Mouse (Mus musculus) adrenal gland, postnatal 36 days (tissue): Measurements from ENCODE around the gene Xbp1. TPM values are rescaled to one million over a fixed set of nuclear protein-coding genes. Genes with fewer than 3 reads are reported as not detected.
"Not testable (repeated sequence)": the region's sequence is repeated elsewhere in the genome, so short reads cannot be mapped to it uniquely, and the experiment has no call there.

Experiments
- DNase-seq, 2 experiments: peaks; one replicate each; pipeline ENCODE4 v3.0.0; 2021; ENCODE audit warnings: mixed read lengths in 1 of 2
- total RNA-seq, 2 experiments: library from RNA; stranded (reverse); gene quantifications; 2 replicates each; pipeline ENCODE4 v1.2.3; 2021

The Xbp1 gene
- total RNA-seq, 2 experiments from 2014 or later = 199 to 215 TPM

DNA sequence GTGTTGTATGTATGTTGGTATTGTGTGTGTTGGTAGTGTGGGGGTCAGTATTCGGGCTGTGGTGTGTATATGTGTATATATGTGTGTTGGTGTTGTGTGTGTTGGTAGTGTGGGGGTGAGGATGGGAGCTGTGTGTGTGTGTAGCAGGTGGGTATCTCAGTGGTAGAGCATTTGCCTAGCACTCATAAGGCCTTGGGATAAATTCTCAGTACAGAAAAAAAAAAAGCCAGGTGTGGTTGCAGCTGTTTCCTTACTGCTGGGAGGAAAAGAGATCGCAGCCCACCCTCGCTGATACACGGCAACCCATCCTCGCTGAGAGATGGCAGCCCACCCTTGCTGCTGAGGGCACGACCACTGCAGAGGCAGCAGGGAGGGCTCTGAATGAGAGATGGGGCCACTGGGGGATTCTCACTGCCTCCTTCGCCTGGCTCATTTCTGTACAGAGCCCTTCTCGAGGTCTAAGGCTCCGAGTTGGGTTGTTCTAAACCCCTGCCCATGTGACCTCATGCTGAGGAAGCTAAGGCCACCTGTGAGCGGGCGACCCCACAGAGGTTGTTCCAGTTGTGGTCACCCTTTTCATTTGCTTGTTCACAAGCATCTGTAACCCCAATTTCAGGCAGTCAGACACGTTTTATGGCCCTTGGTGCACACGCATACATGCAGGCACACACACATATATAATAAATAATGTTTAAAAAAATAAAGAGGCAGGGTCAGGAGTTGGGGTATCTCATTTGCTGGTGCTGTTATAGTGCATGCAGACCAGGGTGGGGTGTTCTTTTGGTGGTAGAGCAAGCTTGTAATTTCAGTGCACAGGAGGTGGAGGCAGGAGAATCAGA, 19.3 kb upstream of the Xbp1 start:
- no peak for DNase-seq

GRCm38 (mm10) chr11:5502351-5503051, 18.0 kb upstream of the Xbp1 start:
- DNase-seq = peak; percentile 55

- peak; percentile 39 to 61 for DNase-seq
Observed at GRCm38 (mm10) chr11:5505856-5506575, 14.4 kb upstream of the Xbp1 start.

DNA sequence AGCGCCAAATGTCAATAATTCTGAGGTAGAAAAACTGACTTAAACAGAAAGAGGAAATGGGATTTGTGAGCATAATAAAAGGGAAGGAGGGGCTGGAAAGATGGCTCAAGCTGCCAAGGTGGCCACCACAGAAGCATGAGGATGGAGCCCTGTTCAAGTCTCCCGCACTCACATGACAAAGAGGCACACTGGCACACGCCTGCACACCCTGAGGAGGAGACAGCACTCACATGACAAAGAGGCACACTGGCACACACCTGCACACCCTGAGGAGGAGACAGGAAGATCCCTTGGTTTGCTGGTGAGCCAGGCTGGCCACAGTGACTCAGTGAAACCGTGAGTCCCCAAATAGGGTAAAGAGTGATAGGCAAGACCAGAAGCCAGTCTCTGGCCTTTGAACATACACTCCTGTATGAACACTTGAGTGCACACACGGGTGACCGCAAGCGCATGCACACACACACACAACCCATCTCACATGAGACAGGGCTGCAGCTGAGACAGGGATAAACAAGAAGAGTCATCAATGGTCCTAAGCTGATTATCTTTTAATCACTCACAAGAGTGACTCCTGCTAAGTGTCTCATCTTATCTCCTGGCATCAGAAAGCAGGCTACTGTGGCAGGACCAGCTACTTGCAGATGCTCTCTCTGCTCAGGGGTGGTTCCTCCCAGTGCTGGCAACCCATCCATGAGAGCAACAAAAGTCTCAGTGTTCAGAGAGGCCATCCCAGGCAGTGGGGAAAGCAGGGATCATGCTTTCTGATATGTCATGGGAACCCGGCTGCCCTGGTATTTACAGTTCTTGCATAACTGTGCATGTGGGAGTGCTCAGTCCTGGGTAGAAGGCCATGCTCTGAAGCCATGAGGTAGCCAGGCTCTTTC, 11.0 kb upstream of the Xbp1 start:
- no peak for DNase-seq

- no peak for DNase-seq
Observed at GRCm38 (mm10) chr11:5510099-5510391, 10.4 kb upstream of the Xbp1 start.

DNA sequence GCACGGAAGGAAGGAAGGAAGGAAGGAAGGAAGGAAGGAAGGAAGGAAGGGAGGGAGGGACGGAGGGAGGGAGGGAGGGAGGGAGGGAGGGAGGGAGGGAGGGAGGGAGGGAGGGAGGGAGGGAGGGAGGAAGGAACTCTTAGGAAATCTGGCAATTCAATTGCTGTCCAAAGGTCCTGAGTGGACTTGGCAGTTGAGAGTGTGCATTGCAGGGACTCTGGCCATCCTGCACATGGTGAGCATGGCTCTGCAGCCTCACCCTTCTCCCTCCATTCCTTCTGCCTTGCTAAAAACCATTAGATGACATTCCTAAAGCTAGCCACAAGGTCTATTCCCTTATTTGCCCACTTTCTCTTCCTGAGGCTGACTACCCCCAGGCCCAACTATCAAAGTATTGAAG, 9.8 kb upstream of the Xbp1 start:
- DNase-seq = not testable (repeated sequence)

- no peak for DNase-seq
Observed at GRCm38 (mm10) chr11:5512099-5512725, 8.2 kb upstream of the Xbp1 start.

- DNase-seq = no peak
Observed at GRCm38 (mm10) chr11:5512961-5513360, 7.5 kb upstream of the Xbp1 start.

GRCm38 (mm10) chr11:5514091-5514490, 6.4 kb upstream of the Xbp1 start:
- DNase-seq = no peak

DNA sequence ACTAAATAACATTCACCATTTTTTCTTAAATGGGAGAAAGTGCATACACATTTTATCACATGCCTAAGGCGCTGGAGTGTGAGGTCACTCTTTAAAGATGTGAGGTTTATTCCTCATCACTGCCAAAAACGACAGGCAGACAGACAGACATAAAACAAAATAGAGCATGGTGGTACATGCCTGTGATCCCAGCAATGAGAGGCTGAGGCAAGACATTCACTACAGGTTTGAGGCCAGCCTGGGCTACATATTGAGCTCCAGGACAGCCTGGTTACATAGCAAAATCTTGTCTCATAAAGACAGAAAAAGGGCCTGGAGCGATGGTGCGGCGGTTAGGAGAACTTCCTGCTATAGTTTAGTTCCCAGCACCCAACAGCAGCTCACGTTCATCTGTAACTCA, 5.3 kb upstream of the Xbp1 start:
- no peak for DNase-seq

DNA sequence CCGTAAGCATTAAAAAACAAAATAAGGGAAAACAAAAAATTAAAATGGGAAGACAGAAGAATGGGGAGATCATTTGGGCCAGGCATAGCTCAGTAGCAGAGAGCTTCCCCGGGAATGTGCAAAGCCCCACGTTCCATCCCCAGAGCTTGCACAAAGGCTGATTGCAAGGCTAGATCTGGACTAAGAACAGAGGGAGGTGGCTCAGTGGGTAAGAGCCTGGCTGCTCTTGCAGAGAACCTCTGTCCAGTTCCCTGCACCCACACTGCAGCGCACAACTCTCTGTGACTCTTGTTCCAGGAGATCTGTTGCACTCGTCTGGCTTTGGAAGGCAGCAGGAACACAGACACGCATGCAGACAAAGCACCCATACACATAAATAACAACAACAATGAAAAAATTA, 4.8 kb upstream of the Xbp1 start:
- no peak for DNase-seq

DNA sequence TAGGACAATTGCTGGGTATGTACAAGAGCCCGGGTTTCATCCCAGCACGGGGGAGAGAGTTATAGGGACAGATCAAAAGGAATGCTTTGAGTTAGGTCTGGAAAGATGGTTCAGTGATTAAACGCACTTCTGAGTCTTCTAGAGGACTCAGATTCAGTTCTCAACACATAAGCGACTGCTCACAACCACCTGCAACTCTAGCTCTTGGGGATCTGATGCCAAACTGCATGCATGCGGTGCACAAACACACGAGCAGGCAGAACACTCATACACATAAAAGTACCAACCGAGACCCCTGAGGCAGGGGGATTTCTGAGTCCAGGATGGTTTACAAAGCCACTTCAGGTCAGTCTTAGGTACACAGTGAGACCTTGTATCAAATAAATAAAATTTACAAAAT, 4.3 kb upstream of the Xbp1 start:
- no peak for DNase-seq

- no peak for DNase-seq
Observed at GRCm38 (mm10) chr11:5516617-5517016, 3.8 kb upstream of the Xbp1 start.

DNA sequence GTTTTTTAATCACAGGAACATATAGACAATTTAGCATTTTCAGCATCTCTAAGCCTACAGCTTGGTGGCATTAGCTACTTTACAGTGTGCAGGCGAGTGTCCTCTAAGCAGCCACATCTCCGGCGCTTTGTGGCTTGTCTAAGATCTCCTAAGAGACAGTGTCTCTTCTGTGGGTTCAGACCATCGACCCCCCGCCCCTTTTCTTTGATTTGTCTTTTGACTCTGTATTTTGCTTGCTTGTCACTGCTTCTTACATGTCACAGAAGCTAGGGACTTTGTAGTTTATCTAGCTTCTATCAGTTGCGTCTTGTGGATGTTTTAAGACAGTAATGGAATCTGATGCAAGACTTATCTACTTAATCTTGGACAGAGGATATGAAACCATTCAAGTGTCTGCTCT, 3.1 kb upstream of the Xbp1 start:
- no peak for DNase-seq

DNA sequence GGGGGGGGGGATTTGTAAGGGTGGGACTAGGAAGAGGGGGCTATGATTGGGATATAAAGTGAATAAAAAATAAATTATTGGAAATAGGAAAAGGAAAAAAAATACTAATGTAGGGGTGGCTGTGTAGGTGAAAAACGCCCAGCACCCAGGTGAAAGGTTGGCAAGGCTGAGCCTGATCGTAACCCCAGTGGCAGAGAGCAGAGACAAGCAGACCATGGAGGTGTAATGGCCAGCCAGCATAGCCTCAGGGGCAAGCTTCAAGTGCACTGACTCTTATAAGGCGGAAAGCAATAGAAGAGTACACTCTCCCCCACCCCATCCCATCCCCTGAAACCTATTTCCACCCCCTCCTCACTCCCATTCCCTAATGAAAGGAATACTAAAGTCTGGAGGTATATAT, 778 bp upstream of the Xbp1 start:
- no peak for DNase-seq

- DNase-seq = no peak
Observed at GRCm38 (mm10) chr11:5521266-5521515, 732 bp downstream of the Xbp1 start.

DNA sequence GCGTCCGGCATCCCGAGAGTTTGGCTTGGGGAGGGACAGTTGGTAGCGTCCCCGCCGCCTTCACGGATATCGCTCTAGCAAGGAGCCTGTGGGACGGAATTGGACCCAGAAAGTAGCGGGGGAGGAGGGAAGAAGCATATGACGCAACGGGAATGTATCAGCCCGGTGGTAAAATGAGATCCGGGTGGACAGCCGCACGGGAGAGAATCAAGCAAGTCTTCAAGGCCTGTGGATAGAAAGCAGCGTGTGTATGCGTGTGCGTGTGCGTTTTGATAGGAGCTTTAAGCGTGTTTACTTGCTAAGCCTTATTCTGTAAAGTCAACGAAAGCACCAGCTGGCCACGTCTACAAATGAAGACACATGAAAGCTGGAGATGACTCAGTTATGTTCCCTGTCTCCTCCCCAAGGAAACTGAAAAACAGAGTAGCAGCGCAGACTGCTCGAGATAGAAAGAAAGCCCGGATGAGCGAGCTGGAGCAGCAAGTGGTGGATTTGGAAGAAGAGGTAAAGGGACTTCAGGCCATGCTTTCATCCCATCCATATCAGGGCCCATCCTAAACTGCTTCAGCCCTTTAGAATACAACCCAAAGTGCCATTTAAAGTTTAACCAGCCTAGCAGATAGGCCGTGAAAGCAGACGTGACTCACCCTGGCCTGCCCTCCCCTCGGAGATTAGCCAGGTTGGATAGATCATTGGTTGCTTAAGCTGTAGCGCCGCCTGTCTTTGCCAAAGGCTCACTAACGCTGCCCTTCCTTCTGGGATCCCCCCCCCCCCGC, 1.2 kb downstream of the Xbp1 start:
- DNase-seq = peak; percentile 87 to 89

GRCm38 (mm10) chr11:5522798-5523415, 2.4 kb downstream of the Xbp1 start:
- DNase-seq = no peak

- DNase-seq = peak in 1 of 2 experiments; percentile 30
Observed at GRCm38 (mm10) chr11:5525418-5525817, 5.0 kb downstream of the Xbp1 start.

DNA sequence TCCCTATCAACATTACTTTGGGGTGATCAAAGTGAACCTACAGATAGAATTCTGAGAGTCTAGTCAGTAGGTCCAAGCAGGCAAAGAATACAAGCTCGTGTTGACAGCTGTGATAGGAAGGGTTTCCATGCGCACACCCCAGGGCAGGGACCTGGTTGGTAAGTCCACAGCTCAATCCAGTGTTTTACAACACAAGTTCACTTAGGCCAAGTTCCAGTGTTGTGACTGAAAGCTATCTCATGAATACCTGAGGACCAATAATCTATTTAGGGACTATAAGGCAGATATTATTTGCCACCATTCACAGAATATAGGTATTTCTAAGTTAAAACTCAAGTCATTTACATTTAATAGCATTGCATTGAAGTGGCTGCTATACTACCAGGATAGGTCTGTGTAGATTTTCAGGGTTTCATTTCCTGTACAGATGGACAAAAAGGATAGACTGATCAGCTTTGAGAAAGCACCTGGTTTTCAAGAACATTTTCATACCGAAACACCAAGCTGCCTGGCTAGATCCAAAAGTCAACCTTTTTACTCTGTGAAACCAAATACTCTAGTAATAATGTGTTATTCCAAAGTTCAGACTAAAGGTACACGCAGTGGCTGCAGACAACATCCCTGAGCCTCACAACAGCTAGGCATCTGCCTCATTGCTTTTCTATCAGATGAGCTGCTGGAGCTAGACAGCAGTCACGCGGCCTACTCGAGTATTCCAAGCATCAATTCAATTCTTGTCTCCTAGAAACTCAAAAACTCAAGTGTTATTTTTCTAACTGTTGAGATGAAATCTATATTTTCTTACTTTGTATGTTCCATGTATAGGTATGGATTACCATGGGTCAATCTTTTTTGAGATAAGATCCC, 6.3 kb downstream of the Xbp1 start:
- DNase-seq = no peak
